12 mouse cellular contexts compared by ENCODE assay signal in the genomic region with DNA sequence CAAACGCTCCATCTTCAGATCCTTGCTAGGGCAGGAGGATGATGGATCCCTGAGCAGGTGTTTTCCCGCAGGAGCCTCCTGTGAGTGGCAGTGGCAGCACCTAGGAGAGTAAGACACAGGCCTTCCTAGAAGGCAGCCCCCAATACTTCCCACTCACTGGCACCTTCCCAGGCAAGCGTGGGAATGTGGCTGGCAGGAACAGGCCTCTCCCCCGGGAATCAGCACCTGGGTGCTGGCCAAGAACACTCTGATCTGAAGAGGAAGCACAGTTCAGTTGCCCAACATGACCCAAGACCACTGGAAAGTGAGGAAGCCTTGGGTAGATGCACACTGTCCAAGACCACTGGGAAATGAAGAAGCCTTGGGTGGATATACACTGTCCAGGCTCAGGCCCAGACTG. TPM values are rescaled to one million over a fixed set of nuclear protein-coding genes. Genes with fewer than 3 reads are reported as not detected.
A peak's percentile ranks its signal among the peaks of the same experiment; 100 is the strongest.
DNase-seq lines count a peak whose midpoint lies in the region; ATAC-seq and TF ChIP-seq lines count a peak whose summit lies in the region.
"Had no signal": no experiment of that assay in that cellular context is flagged by ENCODE, and none has a peak within 500 bp of the region (broad histone marks: within the 10 kb centered on the region; RNA-seq: fewer than 3 reads in every experiment).

No protein-coding gene starts in this region.

- intact Hi-C loops in heart, postnatal 10 days (cut with DNase I) = no loop called here

- no peak overlapping the region for H3K4me2 ChIP-seq in kidney, embryonic 15.5 days
- no peak overlapping the region for H3K4me2 ChIP-seq in intestine, postnatal 0 days (replicated peaks; ENCODE audit: low read depth)
- H3K4me2 ChIP-seq: lung, embryonic 14.5 days had no signal

- no peak overlapping the region for H3K27ac ChIP-seq in kidney, embryonic 15.5 days
- peak overlapping the region; percentile 14; the same call in 1 of the 2 replicates for H3K27ac ChIP-seq in brown adipose tissue, adult 24 weeks (replicated peaks; ENCODE audit: low read depth, low read length)
- H3K27ac ChIP-seq in intestine, postnatal 0 days (ENCODE audit: low read depth, low read length) = no peak overlapping the region

- peak; percentile 56 for DNase-seq in kidney, adult 9 months
- peak; percentile 63 to 66 for DNase-seq in heart, postnatal 10 days
- peak; percentile 86 for DNase-seq in lung, postnatal 36 days
- DNase-seq in cerebellum, adult 9-10 months = no peak
- no peak for DNase-seq in T-cell, adult 2 months (ENCODE audit: low spot score)
- DNase-seq: lung, embryonic 14.5 days had no signal

- no peaks in the 10 kb centered on the region for H3K27me3 ChIP-seq in kidney, embryonic 15.5 days
- H3K27me3 ChIP-seq in intestine, postnatal 0 days (replicated peaks; ENCODE audit: control insufficient read depth, insufficient read depth, low read length) = peaks cover 29% of the 10 kb centered on the region; the same call in 1 of the 2 replicates

- no peaks in the 10 kb centered on the region for H3K9me3 ChIP-seq in kidney, embryonic 15.5 days (replicated peaks)
- no peaks in the 10 kb centered on the region for H3K9me3 ChIP-seq in intestine, postnatal 0 days (ENCODE audit: control insufficient read depth)
- H3K9me3 ChIP-seq: G1E had no signal

- H3K4me1 ChIP-seq in kidney, embryonic 15.5 days = peaks cover 31% of the 10 kb centered on the region
- peaks cover 32% of the 10 kb centered on the region for H3K4me1 ChIP-seq in brown adipose tissue, adult 24 weeks (ENCODE audit: control insufficient read depth, insufficient read depth, insufficient read length, low read length)
- no peaks in the 10 kb centered on the region for H3K4me1 ChIP-seq in intestine, postnatal 0 days (replicated peaks; ENCODE audit: control insufficient read depth, insufficient read depth, low read length)

- no peaks in the 10 kb centered on the region for H3K36me3 ChIP-seq in kidney, embryonic 15.5 days
- H3K36me3 ChIP-seq in intestine, postnatal 0 days (ENCODE audit: control insufficient read depth, insufficient read depth) = no peaks in the 10 kb centered on the region
- H3K36me3 ChIP-seq: G1E had no signal

- no peak overlapping the region for H3K4me3 ChIP-seq in kidney, embryonic 15.5 days (replicated peaks)
- no peak overlapping the region for H3K4me3 ChIP-seq in brown adipose tissue, adult 24 weeks (ENCODE audit: insufficient read depth, low read depth, low read length)
- H3K4me3 ChIP-seq in intestine, postnatal 0 days (ENCODE audit: low read depth, low read length) = no peak overlapping the region

- no peak for TF ChIP-seq CTCF in intestine, postnatal 0 days (IDR thresholded peaks at IDR 0.05; ENCODE audit: low read depth)

- 81% methylated on average over 4 of the region's 4 CpGs for WGBS in kidney, embryonic 15.5 days
- WGBS in intestine, postnatal 0 days = 78% methylated on average over 4 of the region's 4 CpGs

- ATAC-seq in kidney, embryonic 15.5 days (replicated peaks; ENCODE audit: low FRiP score) = no peak
- ATAC-seq in intestine, postnatal 0 days = no peak

- no peak overlapping the region for H3K9ac ChIP-seq in kidney, embryonic 15.5 days
- H3K9ac ChIP-seq in intestine, postnatal 0 days (ENCODE audit: low read depth, low read length) = no peak overlapping the region
- H3K9ac ChIP-seq: lung, embryonic 14.5 days had no signal

RNA-seq across cellular contexts. Expression of a gene that starts 24.7 kb away (rescaled TPM):
- 218 and 219 TPM in 2 replicates for polyA plus RNA-seq in kidney, embryonic 15.5 days (2015; fragmentation: Nextera tagmentation; extraction: Ambion mirVana)
- 75.5 and 80.4 TPM in 2 replicates for polyA plus RNA-seq in brown adipose tissue, adult 24 weeks (2012; ENCODE audit: insufficient read depth, insufficient read length, missing spikeins)
- total RNA-seq in heart, postnatal 10 days (2021) = 100 to 1,000 TPM; 325 to 346 TPM
- polyA plus RNA-seq in intestine, postnatal 0 days (2015; fragmentation: Nextera tagmentation; extraction: Ambion mirVana) = 54.4 and 65.2 TPM in 2 replicates

RNA-seq across cellular contexts. Expression of a gene that starts 31.4 kb away (rescaled TPM):
- polyA plus RNA-seq in kidney, embryonic 15.5 days (2015; fragmentation: Nextera tagmentation; extraction: Ambion mirVana) = not detected in 2 replicates
- polyA plus RNA-seq in brown adipose tissue, adult 24 weeks (2012; ENCODE audit: insufficient read depth, insufficient read length, missing spikeins) = not detected in 2 replicates
- under 1 TPM in 1 of 2 experiments, not detected in 1; 0.36 TPM for total RNA-seq in heart, postnatal 10 days (2021)
- not detected in 2 replicates for polyA plus RNA-seq in intestine, postnatal 0 days (2015; fragmentation: Nextera tagmentation; extraction: Ambion mirVana)
- total RNA-seq: G1E; hematopoietic stem cell, adult 5-6 weeks had no signal
- polyA plus RNA-seq: cortical plate, adult 2 months; G1E; lung, embryonic 14.5 days had no signal

RNA-seq across cellular contexts. Expression of a gene that starts 38.6 kb away (rescaled TPM):
- polyA plus RNA-seq in kidney, embryonic 15.5 days (2015; fragmentation: Nextera tagmentation; extraction: Ambion mirVana) = 22.0 and 24.6 TPM in 2 replicates
- polyA plus RNA-seq in brown adipose tissue, adult 24 weeks (2012; ENCODE audit: insufficient read depth, insufficient read length, missing spikeins) = 5.6 and 8.9 TPM in 2 replicates
- 10 to 100 TPM; 54.0 to 54.3 TPM for total RNA-seq in heart, postnatal 10 days (2021)
- polyA plus RNA-seq in intestine, postnatal 0 days (2015; fragmentation: Nextera tagmentation; extraction: Ambion mirVana) = 3.6 and 3.7 TPM in 2 replicates

RNA-seq across cellular contexts. Expression of a gene that starts 49.1 kb away (rescaled TPM):
- 41.7 and 47.7 TPM in 2 replicates for polyA plus RNA-seq in kidney, embryonic 15.5 days (2015; fragmentation: Nextera tagmentation; extraction: Ambion mirVana)
- 2,029 and 2,407 TPM in 2 replicates for polyA plus RNA-seq in brown adipose tissue, adult 24 weeks (2012; ENCODE audit: insufficient read depth, insufficient read length, missing spikeins)
- 10 to 100 TPM; 53.3 to 78.7 TPM for total RNA-seq in heart, postnatal 10 days (2021)
- polyA plus RNA-seq in intestine, postnatal 0 days (2015; fragmentation: Nextera tagmentation; extraction: Ambion mirVana) = 124 and 128 TPM in 2 replicates

Comparison
In these comparisons a context has a peak if more than half of its experiments do, and no peak if none do; other contexts are left out.
1. DNase-seq: peak in kidney, adult 9 months (single experiment), heart, postnatal 10 days (2 of 2) and lung, postnatal 36 days (single experiment); none in cerebellum, adult 9-10 months (single experiment) and T-cell, adult 2 months (single experiment).